22 mouse cellular contexts compared by ENCODE assay signal in genomic region chr5:15484616-15485015, GRCm38 (mm10). TPM values are rescaled to one million over a fixed set of nuclear protein-coding genes. Genes with fewer than 3 reads are reported as not detected.
DNase-seq lines count a peak whose midpoint lies in the region; ATAC-seq and TF ChIP-seq lines count a peak whose summit lies in the region.
"Not testable (repeated sequence)": the region's sequence is repeated elsewhere in the genome, so short reads cannot be mapped to it uniquely, and the experiment has no call there.
"Had no signal": no experiment of that assay in that cellular context is flagged by ENCODE, and none has a peak within 500 bp of the region (broad histone marks: within the 10 kb centered on the region; RNA-seq: fewer than 3 reads in every experiment).

No protein-coding gene starts in this region.

- H3K4me3 ChIP-seq in CH12.LX (replicated peaks in 1 of 3; ENCODE audit: low read depth in 2 of 3, low read length in 2 of 3, poor library complexity in 1 of 3); gastrocnemius, adult 2 months; intestine, postnatal 0 days (ENCODE audit: low read depth, low read length); layer of hippocampus, adult 2 months; liver, adult 2 months (ENCODE audit: insufficient read depth, low read depth, low read length); midbrain, postnatal 0 days (ENCODE audit: low read depth, low read length): not testable (repeated sequence)

- WGBS in intestine, postnatal 0 days = 13% methylated on average over 2 of the region's 2 CpGs
- 16% methylated on average over 2 of the region's 2 CpGs for WGBS in liver, adult 2 months
- WGBS in midbrain, postnatal 0 days = 24% methylated on average over 2 of the region's 2 CpGs

- not testable (repeated sequence) for ATAC-seq in intestine, postnatal 0 days; midbrain, postnatal 0 days (ENCODE audit: low FRiP score)

- H3K4me2 ChIP-seq in CH12.LX (ENCODE audit: insufficient read depth, low read depth, poor library complexity, severe bottlenecking); intestine, postnatal 0 days (replicated peaks; ENCODE audit: low read depth); midbrain, postnatal 0 days (ENCODE audit: low read depth, low read length, poor library complexity, severe bottlenecking): not testable (repeated sequence)

- peak; percentile 7 to 29; a peak in 2 of 4 replicates for TF ChIP-seq CTCF in CH12.LX (conservative IDR thresholded peaks at IDR 0.05 in 1 of 2, IDR thresholded peaks at IDR 0.05 in 1 of 2; ENCODE audit: low read depth in 2 of 2, low read length in 2 of 2)
- TF ChIP-seq CTCF in gastrocnemius, adult 2 months (IDR thresholded peaks at IDR 0.05) = peak; percentile 24; the same call in 1 of the 2 replicates
- 0 out of 2 replicates have a peak, but pooled peaks have one; percentile 29 for TF ChIP-seq CTCF in intestine, postnatal 0 days (IDR thresholded peaks at IDR 0.05; ENCODE audit: low read depth)
- peak; percentile 50 for TF ChIP-seq CTCF in layer of hippocampus, adult 2 months (conservative IDR thresholded peaks at IDR 0.05)
- 0 out of 2 replicates have a peak, but pooled peaks have one; percentile 9 for TF ChIP-seq CTCF in liver, adult 2 months (IDR thresholded peaks at IDR 0.05; ENCODE audit: low read depth, low read length)
- peak; percentile 48 for TF ChIP-seq CTCF in midbrain, postnatal 0 days (IDR thresholded peaks at IDR 0.05)

- DNase-seq in CH12.LX (ENCODE audit: extremely low read depth); gastrocnemius, adult 2 months; layer of hippocampus, adult 2 months (ENCODE audit: low spot score in 2 of 2); liver, adult 2 months (ENCODE audit: extremely low read depth, low read depth, low spot score); midbrain, postnatal 0 days (ENCODE audit: low spot score): not testable (repeated sequence)
- peak; percentile 8 for DNase-seq in adrenal gland, postnatal 14 days

- in situ Hi-C loops in CH12.LX (cut with MboI; ENCODE audit: low pct_ligation_motif_present, low pct_unique_long_range_greater_than_20kb, low sequenced_read_pairs) = not testable (repeated sequence)

- not testable (repeated sequence) for H3K27ac ChIP-seq in CH12.LX (ENCODE audit: insufficient read depth, low read depth); gastrocnemius, adult 2 months; intestine, postnatal 0 days (ENCODE audit: low read depth, low read length); layer of hippocampus, adult 2 months; liver, adult 2 months (replicated peaks; ENCODE audit: insufficient read depth, low read depth, low read length); midbrain, postnatal 0 days (ENCODE audit: low read depth, low read length)

- H3K9me3 ChIP-seq in CH12.LX (replicated peaks; ENCODE audit: low read length) = not testable (repeated sequence)
- H3K9me3 ChIP-seq in intestine, postnatal 0 days (ENCODE audit: control insufficient read depth) = peaks cover 10% of the 10 kb centered on the region
- peaks cover 29% of the 10 kb centered on the region for H3K9me3 ChIP-seq in midbrain, postnatal 0 days (ENCODE audit: low read length)

- not testable (repeated sequence) for H3K79me2 ChIP-seq in CH12.LX (replicated peaks; ENCODE audit: control insufficient read depth, extremely low read depth, insufficient read depth, poor library complexity, severe bottlenecking); liver, adult 2 months (ENCODE audit: control insufficient read depth, insufficient read depth, low read length)

- TF ChIP-seq EP300 in CH12.LX (IDR thresholded peaks at IDR 0.05; ENCODE audit: low read length) = not testable (repeated sequence)

- not testable (repeated sequence) for H3K27me3 ChIP-seq in CH12.LX (replicated peaks); intestine, postnatal 0 days (replicated peaks; ENCODE audit: control insufficient read depth, insufficient read depth, low read length); liver, adult 2 months (ENCODE audit: control insufficient read depth, insufficient read depth, low read length); midbrain, postnatal 0 days (ENCODE audit: insufficient read depth, low read length)

- not testable (repeated sequence) for H3K4me1 ChIP-seq in CH12.LX (ENCODE audit: control insufficient read depth in 1 of 2, insufficient read depth in 2 of 2); intestine, postnatal 0 days (replicated peaks; ENCODE audit: control insufficient read depth, insufficient read depth, low read length); liver, adult 2 months (ENCODE audit: control insufficient read depth, insufficient read depth, low read length); midbrain, postnatal 0 days (ENCODE audit: insufficient read depth, low read length)

- dilution Hi-C loops in CH12.LX (cut with MboI; ENCODE audit: extremely low pct_ligation_motif_present, extremely low pct_unique_long_range_greater_than_20kb, low sequenced_read_pairs) = not testable (repeated sequence)

- not testable (repeated sequence) for H3K9ac ChIP-seq in CH12.LX (ENCODE audit: insufficient read depth, low read depth); intestine, postnatal 0 days (ENCODE audit: low read depth, low read length); liver, adult 2 months (ENCODE audit: low read depth, low read length); midbrain, postnatal 0 days (replicated peaks; ENCODE audit: low read length, poor library complexity, severe bottlenecking)

- intact Hi-C loops in gastrocnemius, adult 2 months (cut with DNase I) = not testable (repeated sequence)

- not testable (repeated sequence) for TF ChIP-seq POLR2A in CH12.LX (IDR thresholded peaks at IDR 0.05; ENCODE audit: low read depth, low read length); liver, adult 2 months (IDR thresholded peaks at IDR 0.05; ENCODE audit: extremely low read depth, insufficient read depth, low read length)

- TF ChIP-seq RAD21 in CH12.LX (IDR thresholded peaks at IDR 0.05; ENCODE audit: low read depth, low read length) = not testable (repeated sequence)

- H3K36me3 ChIP-seq in CH12.LX (replicated peaks in 1 of 2; ENCODE audit: control insufficient read depth in 1 of 2, insufficient read depth in 1 of 2, low read length in 1 of 2); intestine, postnatal 0 days (ENCODE audit: control insufficient read depth, insufficient read depth); liver, adult 2 months (ENCODE audit: control insufficient read depth, insufficient read depth, low read length); midbrain, postnatal 0 days (ENCODE audit: insufficient read depth, low read length): not testable (repeated sequence)

RNA-seq across cellular contexts. Expression of gene Gm21149, which starts 8.3 kb away (rescaled TPM):
- total RNA-seq in CH12.LX (2012; rRNA removed) (not detected in 2 replicates), CH12.LX (2014; rRNA removed) (not detected in 2 replicates)
- polyA plus RNA-seq in CH12.LX (2012; ENCODE audit: insufficient read length, low read depth) = not detected in 2 replicates
- total RNA-seq in adrenal gland, postnatal 14 days (2021) = not detected in 2 replicates
- total RNA-seq in gastrocnemius, adult 2 months (2021) = not detected
- polyA plus RNA-seq in intestine, postnatal 0 days (2015; fragmentation: Nextera tagmentation; extraction: Ambion mirVana) = not detected in 2 replicates
- total RNA-seq in layer of hippocampus, adult 2 months (2021) = not detected
- not detected in 2 replicates for total RNA-seq in liver, adult 2 months (2014; rRNA removed)
- polyA plus RNA-seq in liver, adult 2 months (2012; rRNA removed) = not detected in 2 replicates
- not detected in 2 replicates for total RNA-seq in midbrain, postnatal 0 days (2014; rRNA removed)
- polyA plus RNA-seq in midbrain, postnatal 0 days (2015; fragmentation: Nextera tagmentation; extraction: Ambion mirVana) = not detected in 2 replicates
- total RNA-seq: adrenal gland, postnatal 25 days; common myeloid progenitor, adult 5-6 weeks; ES-E14; gastrocnemius, postnatal 10 days; gastrocnemius, postnatal 4 days; heart, adult 18-20 months; heart, postnatal 25 days had no signal
- polyA plus RNA-seq: embryonic facial prominence, embryonic 11.5 days; erythroblast, embryonic 14.5 days; forebrain, embryonic 10.5 days; forebrain, embryonic 14.5 days; heart, embryonic 11.5 days; hindbrain, embryonic 10.5 days; hindbrain, embryonic 14.5 days had no signal

RNA-seq across cellular contexts. Expression of gene Gm21190, which starts 44.4 kb away (rescaled TPM):
- total RNA-seq in CH12.LX (2012; rRNA removed) (not detected in 2 replicates), CH12.LX (2014; rRNA removed) (not detected in 2 replicates)
- not detected in 2 replicates for polyA plus RNA-seq in CH12.LX (2012; ENCODE audit: insufficient read length, low read depth)
- total RNA-seq in adrenal gland, postnatal 14 days (2021) = not detected in 2 replicates
- not detected for total RNA-seq in gastrocnemius, adult 2 months (2021)
- not detected in 2 replicates for polyA plus RNA-seq in intestine, postnatal 0 days (2015; fragmentation: Nextera tagmentation; extraction: Ambion mirVana)
- total RNA-seq in layer of hippocampus, adult 2 months (2021) = not detected
- total RNA-seq in liver, adult 2 months (2014; rRNA removed) = not detected in 2 replicates
- polyA plus RNA-seq in liver, adult 2 months (2012; rRNA removed) = not detected in 2 replicates
- total RNA-seq in midbrain, postnatal 0 days (2014; rRNA removed) = not detected in 2 replicates
- not detected in 2 replicates for polyA plus RNA-seq in midbrain, postnatal 0 days (2015; fragmentation: Nextera tagmentation; extraction: Ambion mirVana)
- total RNA-seq: adrenal gland, postnatal 25 days; common myeloid progenitor, adult 5-6 weeks; ES-E14; gastrocnemius, postnatal 10 days; gastrocnemius, postnatal 4 days; heart, adult 18-20 months; heart, postnatal 25 days had no signal
- polyA plus RNA-seq: embryonic facial prominence, embryonic 11.5 days; erythroblast, embryonic 14.5 days; forebrain, embryonic 10.5 days; forebrain, embryonic 14.5 days; heart, embryonic 11.5 days; heart, embryonic 15.5 days; hindbrain, embryonic 10.5 days; hindbrain, embryonic 14.5 days had no signal
